Mouse (Mus musculus) MEL (cell line): Measurements from ENCODE around the gene Ing5. TPM values are rescaled to one million over a fixed set of nuclear protein-coding genes. Genes with fewer than 3 reads are reported as not detected.

Experiments
- DNase-seq: peaks from one replicate; pipeline ENCODE4 v3.0.0; 2011; ENCODE audit warnings: low read depth, low spot score
- H3K27ac ChIP-seq: 2 replicates; pipeline ENCODE4 v1.5.1; 2012; ENCODE audit warnings: low read depth, mild to moderate bottlenecking, control low read depth, low read length, moderate library complexity; ENCODE audit not compliant: control insufficient read depth
- H3K27me3 ChIP-seq, 2 experiments: fragments of 150-350 bp in 1 of 2; sonication (generic) in 1 of 2; 2 replicates each; pipeline ENCODE4 v1.6.1; 2012; ENCODE audit warnings: low read length in 2 of 2, mild to moderate bottlenecking in 2 of 2, improper control_type of control experiment in 1 of 2, moderate library complexity in 1 of 2; ENCODE audit not compliant: insufficient read depth in 2 of 2, control insufficient read depth in 1 of 2
- H3K36me3 ChIP-seq, 2 experiments: 2 replicates each; pipeline ENCODE4 v1.6.1; 2012 to 2014; ENCODE audit warnings: low read length in 2 of 2, improper control_type of control experiment in 1 of 2, inconsistent platforms in 1 of 2, mild to moderate bottlenecking in 1 of 2; ENCODE audit not compliant: insufficient read depth in 2 of 2, control insufficient read depth in 1 of 2
- H3K4me1 ChIP-seq, 2 experiments: fragments of 150-350 bp in 1 of 2; sonication (generic) in 1 of 2; 2 replicates each; pipeline ENCODE4 v1.6.1; 2012; ENCODE audit warnings: low read length in 2 of 2, improper control_type of control experiment in 1 of 2, mild to moderate bottlenecking in 1 of 2; ENCODE audit not compliant: insufficient read depth in 2 of 2, control insufficient read depth in 1 of 2
- H3K4me3 ChIP-seq, 2 experiments: fragments of 150-350 bp in 1 of 2; sonication (generic) in 1 of 2; 2 replicates each; pipeline ENCODE4 v1.5.1; 2012; ENCODE audit warnings: low read depth in 2 of 2, low read length in 2 of 2, mild to moderate bottlenecking in 2 of 2, moderate library complexity in 2 of 2, control low read depth in 1 of 2, improper control_type of control experiment in 1 of 2; ENCODE audit not compliant: control insufficient read depth in 1 of 2, insufficient read depth in 1 of 2
- H3K79me2 ChIP-seq: 2 replicates; pipeline ENCODE4 v1.6.1; 2012; ENCODE audit warnings: mild to moderate bottlenecking, low read length, moderate library complexity; ENCODE audit not compliant: control insufficient read depth, poor library complexity, insufficient read depth
- H3K9ac ChIP-seq: 2 replicates; pipeline ENCODE4 v1.6.1; 2012; ENCODE audit warnings: low read depth, mild to moderate bottlenecking, control low read depth, low read length, moderate library complexity; ENCODE audit not compliant: control insufficient read depth, poor library complexity, severe bottlenecking
- H3K9me3 ChIP-seq: fragments of 150-350 bp; sonication (generic); replicated peaks from 2 replicates; pipeline ENCODE4 v1.6.1; 2012; ENCODE audit warnings: mild to moderate bottlenecking, low read length, improper control_type of control experiment, moderate library complexity; ENCODE audit not compliant: insufficient read depth
- BHLHE40 ChIP-seq: IDR thresholded peaks from 2 replicates; pipeline ENCODE4 v1.6.1; 2012; ENCODE audit warnings: low read depth, mild to moderate bottlenecking, inconsistent platforms, low read length, improper control_type of control experiment, borderline replicate concordance
- CHD1 ChIP-seq: IDR thresholded peaks from 2 replicates; pipeline ENCODE4 v1.6.1; 2012; ENCODE audit warnings: low read depth, mild to moderate bottlenecking, inconsistent platforms, low read length, improper control_type of control experiment
- CHD2 ChIP-seq: IDR thresholded peaks from 2 replicates; pipeline ENCODE4 v1.6.1; 2011; ENCODE audit warnings: low read length, improper control_type of control experiment
- ELF1 ChIP-seq: IDR thresholded peaks from 2 replicates; pipeline ENCODE4 v1.6.1; 2014; ENCODE audit warnings: low read depth, mild to moderate bottlenecking, inconsistent platforms, low read length, improper control_type of control experiment, moderate library complexity
- EP300 ChIP-seq, 2 experiments: IDR thresholded peaks; 2 replicates each; pipeline ENCODE4 v1.6.1; 2011; ENCODE audit warnings: improper control_type of control experiment in 2 of 2, low read length in 2 of 2, low read depth in 1 of 2, mild to moderate bottlenecking in 1 of 2
- ETS1 ChIP-seq: IDR thresholded peaks from 2 replicates; pipeline ENCODE4 v1.6.1; 2012; ENCODE audit warnings: low read depth, mild to moderate bottlenecking, inconsistent platforms, low read length, improper control_type of control experiment, moderate library complexity
- GABPA ChIP-seq: IDR thresholded peaks from 2 replicates; pipeline ENCODE4 v1.6.1; 2012; ENCODE audit warnings: low read depth, mild to moderate bottlenecking, inconsistent platforms, low read length, improper control_type of control experiment, moderate library complexity
- GATA1 ChIP-seq: IDR thresholded peaks from 2 replicates; pipeline ENCODE4 v1.6.1; 2011; ENCODE audit warnings: low read depth, low read length, improper control_type of control experiment
- HCFC1 ChIP-seq: IDR thresholded peaks from 2 replicates; pipeline ENCODE4 v1.6.1; 2012; ENCODE audit warnings: low read depth, mild to moderate bottlenecking, inconsistent platforms, low read length, improper control_type of control experiment, moderate library complexity
- KAT2A ChIP-seq: conservative IDR thresholded peaks from 2 replicates; pipeline ENCODE4 v1.6.1; 2012; ENCODE audit warnings: low read depth, low read length, improper control_type of control experiment, inconsistent platforms
- MAFK ChIP-seq: IDR thresholded peaks from 2 replicates; pipeline ENCODE4 v1.6.1; 2011; ENCODE audit warnings: low read depth, mild to moderate bottlenecking, low read length, improper control_type of control experiment, borderline replicate concordance
- MAX ChIP-seq: IDR thresholded peaks from 2 replicates; pipeline ENCODE4 v1.6.1; 2011; ENCODE audit warnings: low read length, improper control_type of control experiment
- MAZ ChIP-seq: IDR thresholded peaks from 2 replicates; pipeline ENCODE4 v1.6.1; 2012; ENCODE audit warnings: low read depth, mild to moderate bottlenecking, inconsistent platforms, low read length, improper control_type of control experiment
- MEF2A ChIP-seq: IDR thresholded peaks from 2 replicates; pipeline ENCODE4 v1.6.1; 2014; ENCODE audit warnings: low read depth, mild to moderate bottlenecking, inconsistent platforms, low read length, improper control_type of control experiment; ENCODE audit not compliant: poor library complexity, insufficient replicate concordance, severe bottlenecking; ENCODE audit errors: extremely low read depth
- MXI1 ChIP-seq: IDR thresholded peaks from 2 replicates; pipeline ENCODE4 v1.6.1; 2011; ENCODE audit warnings: mild to moderate bottlenecking, low read depth, low read length, improper control_type of control experiment
- MYB ChIP-seq: IDR thresholded peaks from 2 replicates; pipeline ENCODE4 v1.6.1; 2011; ENCODE audit warnings: mild to moderate bottlenecking, low read depth, low read length, improper control_type of control experiment
- MYC ChIP-seq: IDR thresholded peaks from 2 replicates; pipeline ENCODE4 v1.6.1; 2011; ENCODE audit warnings: low read depth, mild to moderate bottlenecking, low read length, improper control_type of control experiment, moderate library complexity
- NELFE ChIP-seq: IDR thresholded peaks from 2 replicates; pipeline ENCODE4 v1.6.1; 2011; ENCODE audit warnings: low read depth, low read length, improper control_type of control experiment
- NRF1 ChIP-seq: IDR thresholded peaks from 2 replicates; pipeline ENCODE4 v1.6.1; 2014; ENCODE audit warnings: low read depth, mild to moderate bottlenecking, inconsistent platforms, low read length, improper control_type of control experiment, moderate library complexity; ENCODE audit not compliant: poor library complexity, insufficient read depth, severe bottlenecking
- POLR2A ChIP-seq, 2 experiments: IDR thresholded peaks; 2 replicates each; pipeline ENCODE4 v1.6.1; 2011 to 2012; ENCODE audit warnings: low read length in 2 of 2, mild to moderate bottlenecking in 2 of 2, control low read depth in 1 of 2, improper control_type of control experiment in 1 of 2, low read depth in 1 of 2, moderate library complexity in 1 of 2; ENCODE audit not compliant: control insufficient read depth in 1 of 2, insufficient read depth in 1 of 2, poor library complexity in 1 of 2
- POLR2AphosphoS2 ChIP-seq: IDR thresholded peaks from 2 replicates; pipeline ENCODE4 v1.6.1; 2011; ENCODE audit warnings: low read length, improper control_type of control experiment
- RCOR1 ChIP-seq: IDR thresholded peaks from 2 replicates; pipeline ENCODE4 v1.6.1; 2012; ENCODE audit warnings: low read depth, mild to moderate bottlenecking, inconsistent platforms, low read length, improper control_type of control experiment
- TAL1 ChIP-seq: IDR thresholded peaks from 2 replicates; pipeline ENCODE4 v1.6.1; 2012; ENCODE audit warnings: mild to moderate bottlenecking, inconsistent platforms, low read length, moderate library complexity, mixed read lengths
- TBP ChIP-seq: IDR thresholded peaks from 2 replicates; pipeline ENCODE4 v1.8.0; 2011; ENCODE audit warnings: low read depth, low read length, improper control_type of control experiment
- TCF12 ChIP-seq: IDR thresholded peaks from 2 replicates; pipeline ENCODE4 v1.6.1; 2014; ENCODE audit warnings: low read depth, mild to moderate bottlenecking, inconsistent platforms, low read length, improper control_type of control experiment, moderate library complexity
- UBTF ChIP-seq: IDR thresholded peaks from 2 replicates; pipeline ENCODE4 v1.6.1; 2012; ENCODE audit warnings: low read depth, mild to moderate bottlenecking, inconsistent platforms, low read length, improper control_type of control experiment, moderate library complexity, borderline replicate concordance; ENCODE audit not compliant: insufficient read depth
- USF1 ChIP-seq: IDR thresholded peaks from 2 replicates; pipeline ENCODE4 v1.6.1; 2014; ENCODE audit warnings: low read depth, mild to moderate bottlenecking, inconsistent platforms, low read length, improper control_type of control experiment, moderate library complexity
- USF2 ChIP-seq, 2 experiments: IDR thresholded peaks; 2 replicates each; pipeline ENCODE4 v1.6.1; 2011 to 2012; ENCODE audit warnings: improper control_type of control experiment in 2 of 2, low read length in 2 of 2, borderline replicate concordance in 1 of 2, inconsistent platforms in 1 of 2, low read depth in 1 of 2, mild to moderate bottlenecking in 1 of 2; ENCODE audit not compliant: insufficient read depth in 1 of 2
- ZKSCAN1 ChIP-seq: IDR thresholded peaks from 2 replicates; pipeline ENCODE4 v1.6.1; 2012; ENCODE audit warnings: low read depth, mild to moderate bottlenecking, inconsistent platforms, low read length, improper control_type of control experiment, moderate library complexity
- ZMIZ1 ChIP-seq: IDR thresholded peaks from 2 replicates; pipeline ENCODE4 v1.6.1; 2012; ENCODE audit warnings: low read depth, mild to moderate bottlenecking, inconsistent platforms, low read length, improper control_type of control experiment, moderate library complexity
- ZNF384 ChIP-seq: IDR thresholded peaks from 2 replicates; pipeline ENCODE4 v1.6.1; 2012; ENCODE audit warnings: low read depth, mild to moderate bottlenecking, inconsistent platforms, low read length, improper control_type of control experiment
- polyA plus RNA-seq, 2 experiments: library from polyadenylated mRNA; stranded (reverse) in 1 of 2; unstranded in 1 of 2; fragments of >175 nt in 1 of 2; fragments of >200 nt in 1 of 2; gene quantifications; 2 replicates each; pipeline versions ENCODE4 v1.2.1 to v1.2.4; 2012; ENCODE audit warnings: low replicate concordance in 2 of 2, low read depth in 1 of 2; ENCODE audit not compliant: insufficient read length in 2 of 2, insufficient read depth in 1 of 2, missing spikeins in 1 of 2
- total RNA-seq: library from RNA; depleted of rRNA; stranded (reverse); fragments of 300-350 nt; gene quantifications from 2 replicates; pipeline ENCODE4 v1.2.3, GENCODE M21; 2012

Gene Ing5
- total and polyA plus RNA-seq, 3 experiments = 27.6 to 29.2 TPM; not detected in 1

- TF ChIP-seq MAFK (no peak), MYB (peak; percentile 81), ZKSCAN1 (no peak), MYC (peak; percentile 98), KAT2A (no peak; the same call in 1 of the 2 replicates), ZNF384 (no peak), ELF1 (peak; percentile 96), RCOR1 (no peak; the same call in 1 of the 2 replicates), GATA1 (peak; percentile 81), CHD2 (no peak), ZMIZ1 (peak; percentile 73), HCFC1 (peak; percentile 90), POLR2A (IDR thresholded peaks at IDR 0.05; ENCODE audit: control insufficient read depth in 1 of 2, insufficient read depth in 1 of 2, low read depth in 1 of 2, low read length in 2 of 2, poor library complexity in 1 of 2) (peak; percentile 58 to 91; a peak in 3 of 4 replicates), USF2 (IDR thresholded peaks at IDR 0.05; ENCODE audit: borderline replicate concordance in 1 of 2, insufficient read depth in 1 of 2, low read depth in 1 of 2, low read length in 2 of 2) (peak in 1 of 2 experiments; percentile 53; a peak in 2 of 4 replicates), UBTF (no peak), POLR2AphosphoS2 (peak; percentile 93), EP300 (IDR thresholded peaks at IDR 0.05; ENCODE audit: low read depth in 1 of 2, low read length in 2 of 2) (peak in 1 of 2 experiments; percentile 74; a peak in 1 of 4 replicates), ETS1 (peak; percentile 85), USF1 (peak; percentile 95)
- TF ChIP-seq, all 39 proteins: peak for 25
These were observed 2.0 kb upstream of the Ing5 start, which contains the start of gene Dtymk (continued) for GRCm38 (mm10) chr1:93801741-93802238.

GRCm38 (mm10) chr1:93802771-93803170, 994 bp upstream of the Ing5 start:
- peaks cover 10 to 45% of the 10 kb centered on the region in 2 experiments for H3K36me3 ChIP-seq
- peak overlapping the region; percentile 47 to 73 for H3K4me3 ChIP-seq
- peak overlapping the region; percentile 95 for H3K9ac ChIP-seq
- peak; percentile 89 for DNase-seq
- no peaks in the 10 kb centered on the region for H3K27me3 ChIP-seq
- H3K79me2 ChIP-seq = peaks cover 60% of the 10 kb centered on the region
- no peaks in the 10 kb centered on the region for H3K9me3 ChIP-seq
- H3K27ac ChIP-seq = peak overlapping the region; percentile 99
- H3K4me1 ChIP-seq = peaks cover 8 to 46% of the 10 kb centered on the region in 2 experiments
- peak; percentile 85 for TF ChIP-seq TAL1
- TF ChIP-seq RCOR1 = peak; percentile 49; the same call in 1 of the 2 replicates
- TF ChIP-seq GATA1 = peak; percentile 86
- no peak for TF ChIP-seq GABPA
- TF ChIP-seq MAFK = 0 out of 2 replicates have a peak, but pooled peaks have one; percentile 35
- no peak; the same call in 1 of the 2 replicates for TF ChIP-seq USF1
- TF ChIP-seq NRF1 = no peak
- TF ChIP-seq MAX = peak; percentile 89
- peak; percentile 19 for TF ChIP-seq MYB
- TF ChIP-seq MXI1 = peak; percentile 77; the same call in 1 of the 2 replicates
- no peak for TF ChIP-seq MAZ
- TF ChIP-seq ETS1 = peak; percentile 90
- peak; percentile 62 for TF ChIP-seq NELFE
- TF ChIP-seq CHD1 = 0 out of 2 replicates have a peak, but pooled peaks have one; percentile 1
- TF ChIP-seq MEF2A = peak; percentile 92; the same call in 1 of the 2 replicates
- peak; percentile 79 for TF ChIP-seq TBP
- no peak for TF ChIP-seq ELF1
- TF ChIP-seq ZMIZ1 = peak; percentile 74
- no peak for TF ChIP-seq ZKSCAN1
- TF ChIP-seq BHLHE40 = peak; percentile 61; the same call in 1 of the 2 replicates
- peak; percentile 65; the same call in 1 of the 2 replicates for TF ChIP-seq HCFC1
- TF ChIP-seq MYC = peak; percentile 89
- peak; percentile 54 for TF ChIP-seq KAT2A
- peak; percentile 77 for TF ChIP-seq TCF12
